Mouse (Mus musculus) liver, postnatal 0 days (tissue): ENCODE data around the gene Btg2.

ENCODE experiments used
- CTCF ChIP-seq: sonication (generic); IDR thresholded peaks from 2 replicates; pipeline ENCODE4 v1.5.1; 2016; ENCODE audit warnings: antibody characterized with exemption, low read depth
- EP300 ChIP-seq: IDR thresholded peaks from 2 replicates; pipeline ENCODE4 v1.6.1; 2016; ENCODE audit warnings: antibody characterized with exemption, low read depth, mild to moderate bottlenecking

- no peak for TF ChIP-seq CTCF
- no peak for TF ChIP-seq EP300
Observed at GRCm38 (mm10) chr1:134114018-134114417, 35.1 kb upstream of the Btg2 start.
